Mouse (Mus musculus): ENCODE measurements around the gene Acoxl.
"Not testable (repeated sequence)": the region's sequence is repeated elsewhere in the genome, so short reads cannot be mapped to it uniquely, and the experiment has no call there.

The Acoxl gene

DNA sequence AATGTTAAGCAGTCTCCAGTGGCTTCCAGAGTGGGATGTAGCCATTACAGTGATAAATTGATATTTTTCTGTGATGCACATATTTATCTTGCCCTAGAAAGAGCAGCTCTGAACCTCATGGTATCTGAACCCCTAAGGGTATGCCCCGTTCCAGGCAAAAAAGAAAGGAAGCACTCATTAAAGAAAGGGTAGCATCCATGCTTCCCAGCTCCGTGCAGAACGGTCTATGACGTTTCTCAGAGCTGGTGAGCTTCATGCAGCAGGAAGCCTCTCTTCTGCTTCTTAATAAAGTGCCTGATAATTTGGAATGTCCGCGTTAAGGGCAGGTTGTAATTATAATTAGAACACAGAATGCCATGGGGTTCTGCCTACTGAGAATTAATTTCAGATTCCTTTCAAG lies 240.6 kb downstream of the Acoxl start:
- DNase-seq (ENCODE audit: low spot score) = no peak

- DNase-seq (ENCODE audit: low spot score) = no peak
Measured at GRCm38 (mm10) chr2:128083844-128084243, 245.2 kb downstream of the Acoxl start.

DNA sequence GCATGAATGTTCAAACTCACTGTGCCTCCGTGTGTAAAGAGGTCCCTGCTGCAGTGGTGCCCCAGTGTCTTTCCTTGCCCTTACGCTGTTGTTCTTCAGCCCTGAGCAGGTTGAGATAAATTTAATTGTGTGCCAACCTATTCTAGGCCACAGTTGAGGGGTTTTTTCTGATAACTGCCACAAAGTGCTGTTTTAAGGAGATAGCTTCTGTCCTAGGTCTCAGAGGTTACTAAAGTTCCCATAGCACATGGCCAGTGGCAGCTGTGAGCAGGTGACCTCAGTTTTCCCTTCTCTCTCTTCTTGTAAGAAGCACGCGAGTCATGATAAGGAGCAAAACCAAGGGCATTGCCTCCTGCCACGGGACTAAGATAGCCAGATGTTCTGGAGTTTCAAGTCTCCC lies 245.9 kb downstream of the Acoxl start:
- DNase-seq (ENCODE audit: low spot score) = no peak

DNA sequence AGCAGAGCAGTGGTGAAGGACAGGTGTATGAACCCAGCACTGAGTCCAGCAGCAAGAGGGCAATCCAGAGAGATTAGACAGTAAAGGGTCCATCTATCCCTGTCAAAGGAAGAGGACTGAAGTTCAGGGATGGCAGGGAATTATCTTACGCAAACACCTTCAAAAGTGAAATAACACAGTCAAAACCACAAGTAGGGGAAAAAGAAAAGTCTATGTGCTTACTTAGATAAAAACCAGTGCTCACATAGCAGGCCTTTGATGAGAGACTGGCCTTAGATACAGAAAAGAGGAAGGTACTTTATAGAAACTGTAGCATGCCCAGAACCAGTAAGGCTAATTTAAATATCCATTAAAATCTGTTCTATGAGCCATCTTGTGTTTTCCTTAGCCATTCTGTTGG lies 246.8 kb downstream of the Acoxl start:
- no peak for DNase-seq (ENCODE audit: low spot score)

GRCm38 (mm10) chr2:128086301-128086886 lies 247.7 kb downstream of the Acoxl start:
- no peak for DNase-seq (ENCODE audit: low spot score)

- no peak for DNase-seq (ENCODE audit: low spot score)
Measured at GRCm38 (mm10) chr2:128086996-128087526, 248.4 kb downstream of the Acoxl start.

DNA sequence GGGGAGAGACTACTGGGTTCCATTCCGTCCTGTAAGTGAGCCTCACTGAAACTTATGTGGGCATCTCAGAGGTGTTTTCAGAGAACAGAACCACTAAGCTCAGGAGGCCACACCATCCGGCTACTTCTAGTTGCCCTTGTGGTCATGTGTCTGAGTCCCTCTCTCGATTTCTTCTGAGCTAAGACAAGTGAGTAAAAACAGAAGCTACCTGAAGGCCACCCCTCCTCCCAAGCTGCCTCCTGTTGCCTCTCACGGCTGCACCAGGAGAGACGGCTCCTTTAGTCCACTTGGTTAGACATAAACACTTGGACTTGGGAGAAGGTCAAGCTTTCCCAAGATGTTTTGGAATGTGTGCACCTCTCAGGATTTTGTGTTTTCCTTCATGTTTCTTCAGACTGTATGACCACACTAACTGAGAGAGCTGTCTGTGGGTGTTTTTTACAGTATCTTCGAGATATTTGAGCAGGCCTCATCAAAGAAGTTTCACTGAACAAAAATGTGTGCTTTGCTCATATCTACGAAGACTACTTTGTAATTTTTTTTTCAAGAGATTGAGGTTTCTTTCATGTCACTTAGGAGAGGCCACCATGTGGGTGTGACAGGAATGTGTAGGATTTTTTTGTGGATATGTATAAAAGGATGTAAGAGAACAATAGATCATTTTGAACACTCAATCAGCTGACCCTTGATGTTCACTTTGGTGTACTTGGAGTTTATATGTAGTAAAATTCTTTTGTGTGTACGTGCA lies 249.3 kb downstream of the Acoxl start:
- no peak for DNase-seq (ENCODE audit: low spot score)

- no peak for DNase-seq (ENCODE audit: low spot score)
Measured at GRCm38 (mm10) chr2:128090283-128090885, 251.7 kb downstream of the Acoxl start.

DNA sequence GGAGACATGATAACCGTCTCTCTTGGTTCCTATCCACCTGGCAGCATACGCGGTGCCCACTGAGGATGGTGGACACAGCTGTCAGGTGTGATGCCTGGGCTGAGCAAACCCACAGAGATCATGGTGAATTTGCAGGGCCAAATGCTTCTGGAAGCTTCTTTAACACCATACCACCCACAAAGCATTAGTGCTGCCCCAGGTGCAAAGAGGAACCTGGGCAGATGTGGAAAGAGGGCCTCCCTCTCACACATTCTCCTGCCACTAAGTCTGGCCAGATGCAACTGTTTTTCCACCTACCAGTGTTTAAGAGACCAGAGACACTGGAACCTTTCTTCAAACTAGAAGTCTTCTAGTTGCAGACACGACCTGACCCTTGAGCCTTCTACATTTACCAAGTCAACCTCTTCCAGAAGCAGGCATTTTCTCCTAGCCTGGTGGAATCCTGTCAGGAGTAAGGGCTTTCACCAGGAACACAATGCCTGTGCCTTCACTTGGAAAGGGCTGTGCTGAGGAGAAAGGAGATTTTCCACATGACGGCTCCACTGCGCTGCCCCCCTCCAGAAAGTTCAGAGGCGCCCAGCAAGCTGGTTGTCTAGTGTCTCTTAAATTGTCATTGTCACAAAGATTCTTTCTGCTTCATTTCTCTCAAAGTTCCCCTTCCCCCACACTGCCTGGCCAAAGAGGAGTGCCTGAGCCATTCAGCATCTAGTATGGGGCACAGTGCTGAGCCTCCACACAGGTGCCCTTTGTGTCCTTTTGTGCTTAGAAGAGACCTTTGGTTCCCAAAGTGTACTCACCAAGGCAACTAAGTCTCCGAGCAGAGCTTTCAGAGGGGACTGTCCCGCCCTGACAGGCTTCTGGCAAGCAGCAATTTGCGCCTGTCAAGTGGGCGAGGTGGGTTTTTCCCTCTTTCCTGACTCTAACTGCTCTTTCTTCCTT lies 253.0 kb downstream of the Acoxl start:
- no peak for DNase-seq (ENCODE audit: low spot score)

- DNase-seq (ENCODE audit: low spot score) = no peak
Measured at GRCm38 (mm10) chr2:128092451-128092850, 253.8 kb downstream of the Acoxl start.

DNA sequence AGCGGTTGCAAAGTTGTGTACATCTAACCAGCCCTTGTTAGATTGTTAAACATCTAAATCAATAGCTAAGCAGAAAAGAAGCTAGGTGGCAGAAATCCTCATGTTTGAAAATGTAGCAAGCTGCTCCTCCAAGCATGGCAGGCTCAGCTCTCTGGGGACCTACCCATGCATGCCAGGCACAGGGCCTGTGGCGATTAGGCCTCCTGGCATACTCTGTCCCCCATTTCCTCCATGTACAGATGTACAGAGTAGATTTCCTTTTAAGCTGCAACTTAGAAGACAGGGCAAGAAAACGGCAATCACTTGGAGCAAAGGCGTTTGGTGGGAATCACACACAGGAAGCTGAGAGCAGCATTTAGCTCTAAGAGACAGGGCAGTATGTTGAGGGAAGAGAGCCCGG lies 255.5 kb downstream of the Acoxl start:
- DNase-seq (ENCODE audit: low spot score) = no peak

- DNase-seq (ENCODE audit: low spot score) = no peak
Measured at GRCm38 (mm10) chr2:128094602-128095001, 255.9 kb downstream of the Acoxl start.

DNA sequence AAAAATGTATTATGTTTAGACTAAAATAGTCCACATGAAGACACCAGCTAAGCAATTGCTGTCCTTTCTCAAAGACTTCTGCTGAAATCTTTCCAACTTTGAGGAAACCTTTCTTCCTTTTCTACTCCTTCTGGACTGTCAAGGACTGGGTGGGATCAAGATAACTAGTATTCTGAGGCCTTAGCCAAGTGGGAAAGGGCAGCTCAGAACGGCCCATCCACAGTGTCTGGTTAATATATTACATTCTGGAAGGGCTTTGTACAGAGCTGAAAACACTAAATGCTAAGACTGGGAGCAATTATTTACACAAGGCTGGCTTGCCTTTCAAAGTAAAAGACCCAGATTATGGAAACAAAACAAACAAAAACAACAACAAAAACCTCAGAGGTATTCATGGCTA lies 256.6 kb downstream of the Acoxl start:
- no peak for DNase-seq (ENCODE audit: low spot score)

GRCm38 (mm10) chr2:128096070-128096469 lies 257.4 kb downstream of the Acoxl start:
- no peak for DNase-seq (ENCODE audit: low spot score)

DNA sequence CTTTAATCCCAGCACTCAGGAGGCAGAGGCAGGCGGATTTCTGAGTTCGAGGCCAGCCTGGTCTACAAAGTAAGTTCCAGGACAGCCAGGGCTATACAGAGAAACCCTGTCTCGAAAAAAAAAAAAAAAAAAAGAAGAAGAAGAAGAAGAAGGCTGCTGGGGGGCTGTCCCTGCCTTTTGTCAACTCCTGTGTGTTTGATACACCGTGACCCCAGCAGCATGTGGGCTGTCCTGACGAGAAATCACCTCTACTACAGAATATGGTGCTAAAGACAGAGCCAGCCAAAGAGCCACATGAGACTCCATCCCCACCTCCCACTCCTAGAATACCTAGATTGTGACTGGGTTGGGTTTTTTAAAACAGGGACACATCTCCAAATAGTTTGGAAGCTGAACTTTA lies 259.4 kb downstream of the Acoxl start:
- DNase-seq (ENCODE audit: low spot score) = not testable (repeated sequence)

DNA sequence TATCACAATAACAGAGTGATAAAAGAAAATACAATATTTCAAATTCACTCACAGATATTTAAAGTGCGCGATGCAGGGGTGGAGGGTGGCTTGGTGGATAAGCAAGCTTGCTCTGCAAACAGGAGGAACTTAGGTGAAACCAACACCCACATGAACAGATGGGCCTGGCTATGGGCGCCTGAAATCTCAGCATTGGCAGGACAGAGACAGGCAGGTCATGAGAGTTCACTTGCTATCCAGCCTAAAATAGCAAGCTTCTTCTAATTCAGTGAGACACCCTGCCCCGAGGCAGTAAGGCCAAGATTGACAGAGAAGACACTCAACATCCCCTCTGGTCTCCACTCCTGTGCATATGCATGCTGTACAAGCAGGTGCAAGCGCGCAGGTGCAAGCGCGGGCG lies 263.4 kb downstream of the Acoxl start:
- DNase-seq (ENCODE audit: low spot score) = no peak

DNA sequence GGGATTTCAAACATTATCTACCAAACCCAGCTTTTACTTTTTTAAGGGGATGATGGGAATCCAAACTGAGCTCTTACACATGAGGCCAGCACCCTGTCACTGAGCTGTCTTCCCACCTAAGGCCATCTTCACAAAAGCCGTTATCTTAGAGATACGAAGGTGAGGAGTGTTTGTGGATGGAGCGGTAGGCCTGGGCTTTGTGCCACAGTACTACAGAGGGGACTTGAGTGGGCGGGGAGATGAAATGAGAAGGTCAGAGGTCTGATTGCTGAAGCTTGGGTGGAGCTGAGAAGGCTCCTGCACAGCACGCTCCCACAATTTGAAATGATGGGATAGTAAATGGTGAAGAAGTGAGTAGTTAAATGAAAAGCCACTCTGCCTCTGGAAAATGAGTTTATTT lies 266.1 kb downstream of the Acoxl start:
- no peak for DNase-seq (ENCODE audit: low spot score)

GRCm38 (mm10) chr2:128105651-128106050 lies 267.0 kb downstream of the Acoxl start:
- no peak for DNase-seq (ENCODE audit: low spot score)

DNA sequence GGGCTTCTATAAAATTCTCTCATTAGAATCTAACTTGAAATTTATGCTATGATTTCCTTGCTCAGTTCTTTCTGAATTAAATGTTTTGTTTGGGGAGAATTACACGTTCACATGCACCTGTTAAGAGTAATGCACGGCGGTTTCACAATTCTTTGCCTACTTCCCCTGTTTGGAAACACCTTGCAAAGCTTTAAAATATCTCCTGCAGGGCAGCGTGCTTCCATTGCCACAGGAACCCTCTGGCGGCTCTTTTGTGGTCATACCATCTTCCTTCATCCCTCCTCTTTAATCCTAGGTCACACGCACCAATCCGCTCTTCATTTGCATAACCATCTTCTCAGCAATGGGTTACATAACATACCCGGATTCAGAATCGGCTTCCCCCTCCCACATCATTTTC lies 272.9 kb downstream of the Acoxl start:
- no peak for DNase-seq (ENCODE audit: low spot score)

GRCm38 (mm10) chr2:128114621-128115020 lies 275.9 kb downstream of the Acoxl start:
- DNase-seq (ENCODE audit: low spot score) = no peak

DNA sequence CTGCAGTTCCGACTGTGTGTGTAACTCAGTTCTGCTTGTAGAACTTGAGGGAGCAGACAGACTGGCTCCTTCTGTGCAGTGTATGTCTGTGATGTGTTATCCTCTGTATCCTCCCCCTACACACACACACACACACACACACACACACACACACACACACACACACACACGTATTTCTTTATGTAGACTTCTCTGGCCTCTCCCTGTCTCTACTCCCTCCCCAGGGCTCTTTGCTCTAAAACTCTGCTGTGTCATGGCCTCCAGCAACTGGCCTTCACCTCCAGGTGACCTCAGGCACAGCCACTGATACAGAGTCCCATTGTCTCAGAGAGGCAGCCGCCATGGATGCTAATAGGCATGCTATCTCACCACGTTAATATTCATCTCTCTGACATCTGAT lies 276.9 kb downstream of the Acoxl start:
- no peak for DNase-seq (ENCODE audit: low spot score)

DNA sequence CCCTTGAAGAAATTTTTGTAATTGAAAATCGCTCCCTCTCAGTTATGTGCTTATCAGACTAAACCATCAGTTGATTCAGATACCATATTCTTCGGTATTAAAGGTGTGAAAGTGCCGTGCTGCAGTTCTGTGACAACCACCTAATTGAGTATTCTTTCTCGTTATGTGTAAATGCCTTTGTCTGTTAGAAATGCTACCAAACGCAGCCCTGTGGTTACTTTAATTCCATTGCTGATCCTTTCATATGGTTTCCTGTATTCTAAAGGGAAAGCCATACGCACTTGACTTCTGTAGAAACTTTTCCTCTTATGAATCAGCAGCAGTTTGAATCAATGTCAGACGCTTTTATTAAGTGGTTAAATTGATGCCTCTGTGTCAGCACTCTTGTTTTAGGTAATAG lies 278.9 kb downstream of the Acoxl start:
- no peak for DNase-seq (ENCODE audit: low spot score)

All from ovary, postnatal 14 days (tissue).